Mouse (Mus musculus): ENCODE measurements around the gene Prkag2.

The Prkag2 gene

DNA sequence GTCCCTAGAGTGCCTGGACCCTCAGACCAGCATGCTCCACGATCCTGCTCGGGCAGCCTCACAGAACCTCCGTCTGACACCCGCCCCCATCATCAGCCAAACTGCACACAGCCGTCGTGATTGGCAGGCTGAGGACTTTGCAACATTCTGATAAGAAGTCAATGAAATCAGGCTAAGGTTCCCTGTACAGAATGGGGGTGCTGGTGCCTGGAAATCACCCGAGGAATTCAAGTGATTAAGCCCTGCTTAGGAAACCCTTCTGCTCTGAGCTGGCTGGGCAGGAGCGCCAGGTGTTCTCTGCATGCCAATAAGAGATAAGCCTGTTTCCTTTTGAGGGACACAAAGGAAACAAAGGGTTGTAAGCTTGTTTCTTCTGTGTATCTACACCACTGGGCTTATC lies 131.7 kb downstream of the Prkag2 start:
- 37% methylated on average over 8 of the region's 8 CpGs for WGBS

DNA sequence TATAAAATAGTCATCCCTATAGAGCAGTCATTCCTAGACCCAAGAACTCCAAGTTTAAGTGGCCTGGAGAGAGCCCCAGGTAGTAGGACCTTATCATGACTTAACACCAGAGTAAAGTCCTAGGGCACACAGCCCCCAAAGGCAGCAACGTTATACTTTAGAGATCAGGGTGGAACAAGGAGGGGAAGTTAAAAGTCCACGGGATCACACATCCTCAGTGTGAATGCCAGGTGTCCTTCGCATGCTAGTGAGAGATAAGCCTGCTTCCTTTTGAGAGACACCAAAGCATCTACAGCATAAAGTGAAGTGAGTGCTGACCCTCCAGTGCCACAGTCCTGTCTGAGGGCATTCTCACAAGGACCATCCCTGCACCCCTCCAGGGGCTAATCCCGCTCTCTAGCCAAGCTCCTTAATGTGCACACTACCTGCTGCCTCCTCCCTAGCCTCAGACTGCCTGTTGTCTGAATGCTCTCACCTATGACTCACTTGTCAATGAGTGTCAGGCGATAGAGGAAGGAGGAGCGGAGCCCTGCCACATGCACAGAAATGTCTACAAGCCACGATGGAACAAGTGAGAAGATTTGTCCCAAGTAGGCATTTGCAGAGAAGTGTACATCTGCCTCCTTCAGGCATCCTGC lies 132.4 kb downstream of the Prkag2 start:
- 69% methylated on average over 7 of the region's 7 CpGs for WGBS

DNA sequence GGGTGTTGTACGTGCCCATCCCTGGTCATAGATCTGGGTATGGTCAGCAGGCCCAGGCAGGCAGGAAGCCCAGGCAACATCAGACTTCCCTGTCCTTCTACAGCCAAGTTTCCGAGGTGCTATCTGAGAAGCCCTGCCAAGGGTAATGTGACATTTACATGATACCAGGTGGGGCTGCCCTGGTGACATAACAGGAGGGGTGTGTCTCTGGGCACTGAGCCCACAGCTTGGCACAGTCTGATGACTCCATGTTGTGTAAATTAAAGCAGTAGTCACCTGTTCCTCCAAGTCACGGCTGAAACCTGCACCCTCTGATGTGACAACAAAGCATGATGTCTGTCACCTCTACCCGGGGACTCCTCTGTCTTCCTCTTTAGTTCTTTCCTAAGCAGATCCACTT lies 136.7 kb downstream of the Prkag2 start:
- WGBS, result 70% methylated on average over 4 of the region's 4 CpGs

DNA sequence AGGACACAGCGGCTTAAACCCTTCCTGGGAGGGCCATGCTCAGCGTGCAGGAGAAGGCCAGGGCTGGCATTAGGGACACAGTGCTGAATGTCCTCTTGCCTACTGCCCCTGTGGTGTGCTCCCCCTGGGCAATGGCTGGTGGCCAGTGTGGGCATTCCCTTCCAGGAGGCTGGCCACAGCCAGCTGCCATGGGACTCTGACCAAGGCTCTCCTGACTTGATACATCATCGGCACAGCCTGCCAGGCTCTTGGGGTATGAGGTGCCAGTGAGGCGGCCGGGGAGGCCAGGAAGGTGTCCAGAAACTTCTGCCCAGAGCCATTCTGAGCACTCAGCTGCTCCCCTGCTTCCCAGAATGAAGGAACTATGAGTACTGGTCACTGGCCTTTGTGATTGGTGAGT lies 139.7 kb downstream of the Prkag2 start:
- 79% methylated on average over 5 of the region's 5 CpGs for WGBS

DNA sequence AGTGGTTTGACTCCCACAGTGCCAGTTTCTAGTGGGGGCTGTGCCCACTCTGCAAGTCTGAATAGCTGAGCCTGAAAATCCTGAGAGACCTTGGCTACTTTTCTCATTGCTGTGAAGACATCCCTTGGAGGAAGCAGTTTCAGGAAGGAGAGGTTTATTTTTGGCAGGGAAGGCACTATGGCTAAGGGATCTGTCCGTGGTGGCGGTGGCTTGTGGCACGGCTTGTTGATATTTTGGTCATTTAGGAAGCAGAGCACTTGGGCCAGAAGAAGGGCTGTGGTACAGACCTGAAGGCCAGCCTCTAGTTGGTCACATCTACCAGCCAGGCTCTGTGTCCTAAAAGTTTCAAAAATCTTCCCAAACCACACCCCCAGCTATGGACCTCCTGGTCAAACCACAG lies 140.7 kb downstream of the Prkag2 start:
- 71% methylated on average over 3 of the region's 3 CpGs for WGBS

DNA sequence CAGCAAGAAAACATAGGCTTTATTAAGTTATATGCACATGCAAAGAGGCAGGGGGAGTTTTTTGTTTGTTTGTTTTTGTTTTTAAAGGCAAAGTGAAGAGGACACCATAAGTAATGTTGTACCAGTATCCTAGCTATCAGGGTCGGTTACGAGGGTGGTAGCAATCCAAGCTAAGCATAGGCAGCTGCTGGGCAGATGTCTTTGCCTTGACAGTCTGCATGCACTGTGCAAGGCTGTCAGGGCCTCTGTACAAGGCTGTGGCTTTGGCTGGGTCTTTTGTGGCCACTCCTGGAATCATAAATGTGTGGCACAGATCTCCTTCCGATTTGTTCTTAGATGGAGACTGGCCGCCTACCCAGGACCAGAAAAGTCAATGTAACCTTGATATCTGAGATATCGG lies 141.8 kb downstream of the Prkag2 start:
- WGBS, result 91% methylated on average over 5 of the region's 5 CpGs

DNA sequence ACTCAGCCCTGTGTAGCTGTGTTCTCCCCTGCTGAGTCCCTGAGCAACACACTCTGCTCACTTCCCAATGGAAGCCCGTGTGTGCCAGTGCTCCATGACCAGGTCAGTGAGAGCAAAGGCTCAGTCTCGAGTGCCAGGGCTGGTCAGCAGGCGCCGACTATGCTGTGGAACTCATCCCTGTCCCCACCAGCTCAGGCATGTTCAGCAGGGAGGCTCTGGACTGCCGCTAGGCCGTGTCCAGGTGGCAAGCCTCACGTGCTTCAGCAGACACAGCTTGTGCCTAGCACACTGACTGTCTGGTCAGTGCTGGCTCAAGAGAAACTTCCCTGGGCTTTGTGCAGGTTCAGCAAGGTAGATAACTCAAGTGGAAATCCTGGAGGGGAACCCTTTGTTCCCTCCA lies 143.6 kb downstream of the Prkag2 start:
- WGBS, result 92% methylated on average over 7 of the region's 7 CpGs

DNA sequence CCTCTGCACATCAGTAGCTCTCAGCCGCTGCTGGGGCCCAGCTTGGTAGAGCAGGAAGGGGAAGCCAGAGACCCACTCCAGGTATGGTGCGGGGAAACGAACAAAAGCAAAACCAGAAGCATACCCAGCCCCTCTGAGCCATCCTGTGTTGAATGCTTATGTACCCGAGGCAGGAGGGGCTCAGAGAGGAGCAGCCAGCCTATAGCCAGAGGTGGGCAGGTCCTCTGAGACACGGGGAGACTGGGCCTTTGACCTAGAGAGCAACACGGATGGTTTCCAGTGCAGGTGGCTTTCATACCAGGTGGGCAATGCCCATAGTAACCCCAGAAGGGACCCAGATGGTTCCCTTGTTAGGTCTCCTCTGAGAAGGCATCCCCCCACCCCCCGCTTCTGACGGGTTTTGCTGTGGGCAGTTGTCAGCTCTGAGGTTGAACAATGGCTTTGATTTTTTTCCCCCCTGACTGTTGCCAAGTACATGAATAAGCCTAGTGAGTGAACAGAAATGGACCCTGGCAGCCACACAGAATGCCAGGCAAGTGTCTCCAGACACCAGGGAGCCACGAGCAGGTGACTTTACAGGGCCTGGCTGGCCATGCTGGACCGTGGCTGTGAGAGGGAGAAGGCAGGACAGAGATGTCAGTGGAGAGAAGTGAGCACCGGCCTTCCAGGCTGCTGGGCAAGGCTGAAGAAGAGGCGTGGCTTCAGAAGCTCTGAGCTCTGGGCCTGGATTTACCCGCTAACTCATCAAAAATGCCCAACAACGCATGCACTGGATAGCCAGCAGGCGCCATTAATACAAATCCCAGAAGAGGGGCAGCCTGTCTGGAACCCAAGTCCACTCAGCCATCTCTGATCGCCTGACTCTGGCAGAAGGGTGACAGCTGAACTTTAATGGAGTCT lies 147.3 kb downstream of the Prkag2 start:
- 62% methylated on average over 16 of the region's 16 CpGs for WGBS

DNA sequence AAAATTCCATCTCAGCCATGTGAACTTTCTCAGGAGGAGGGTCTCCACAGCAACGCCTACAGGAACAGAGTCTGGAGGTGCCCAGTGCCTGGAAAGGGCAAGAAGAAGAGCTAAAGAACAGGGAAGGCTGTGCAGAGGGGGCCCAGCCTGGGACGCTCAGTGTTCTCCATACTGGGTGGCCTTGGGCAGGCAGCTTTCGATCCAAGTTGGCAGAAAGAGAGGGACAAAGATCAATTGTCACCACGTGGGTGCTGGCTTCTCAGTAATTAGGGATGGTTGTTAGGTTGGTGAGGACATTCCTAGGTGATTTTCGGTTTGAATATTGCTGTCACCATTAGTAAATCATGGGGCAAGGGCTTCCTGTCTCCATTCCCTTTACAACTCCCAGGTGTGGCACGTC lies 148.2 kb downstream of the Prkag2 start:
- 78% methylated on average over 6 of the region's 6 CpGs for WGBS

DNA sequence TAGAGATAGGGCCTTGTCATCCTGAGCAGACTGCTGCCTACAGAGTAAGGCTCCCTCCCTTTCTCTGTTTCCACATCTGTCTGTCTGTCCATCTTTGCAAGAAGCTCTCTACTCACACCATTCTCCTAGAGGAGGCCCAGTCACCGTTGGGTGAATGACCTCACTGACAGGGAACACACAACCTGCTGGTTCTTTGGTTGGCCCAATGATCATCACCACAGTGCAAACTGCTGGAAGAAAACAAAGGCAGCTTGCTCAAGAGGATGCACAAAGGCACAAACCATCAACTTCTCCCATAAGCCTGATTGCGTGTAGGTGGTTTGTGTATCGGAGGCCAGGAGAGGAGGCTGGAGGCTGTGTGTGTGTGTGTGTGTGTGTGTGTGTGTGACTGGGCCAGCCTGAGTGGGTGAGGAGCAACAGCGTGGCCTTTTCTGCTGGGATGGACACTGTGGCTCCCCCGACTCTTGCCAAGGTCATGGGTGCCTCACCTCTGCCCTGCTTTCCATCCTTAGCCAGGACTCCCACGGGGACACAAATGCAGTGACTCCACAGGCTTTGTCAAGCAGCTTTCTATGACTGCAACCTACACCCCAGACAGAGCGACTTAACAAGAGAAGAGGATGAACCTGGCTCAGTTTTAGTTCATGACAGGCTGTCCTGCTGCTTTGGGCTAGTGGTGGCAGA lies 149.4 kb downstream of the Prkag2 start:
- 77% methylated on average over 7 of the region's 7 CpGs for WGBS

DNA sequence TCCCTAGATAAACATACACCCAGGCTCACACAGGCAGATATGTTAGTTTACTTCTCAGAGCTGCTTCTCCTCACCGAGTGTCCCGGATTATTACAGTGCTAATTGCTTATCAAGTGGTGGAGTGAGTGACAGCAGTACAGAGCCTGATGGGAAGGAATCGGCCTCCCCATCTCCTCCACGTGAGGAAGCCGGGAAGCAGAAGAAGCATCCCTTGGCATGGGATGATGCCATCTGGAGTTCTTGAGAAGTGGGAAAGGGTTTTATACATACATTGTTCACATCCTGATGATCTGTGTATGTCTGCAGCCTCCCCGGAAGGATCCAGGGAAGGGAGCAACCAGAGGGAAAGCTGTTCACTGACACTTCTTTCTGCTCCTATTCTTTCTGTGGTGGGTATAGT lies 150.4 kb downstream of the Prkag2 start:
- WGBS, result 53% methylated on average over 6 of the region's 6 CpGs

DNA sequence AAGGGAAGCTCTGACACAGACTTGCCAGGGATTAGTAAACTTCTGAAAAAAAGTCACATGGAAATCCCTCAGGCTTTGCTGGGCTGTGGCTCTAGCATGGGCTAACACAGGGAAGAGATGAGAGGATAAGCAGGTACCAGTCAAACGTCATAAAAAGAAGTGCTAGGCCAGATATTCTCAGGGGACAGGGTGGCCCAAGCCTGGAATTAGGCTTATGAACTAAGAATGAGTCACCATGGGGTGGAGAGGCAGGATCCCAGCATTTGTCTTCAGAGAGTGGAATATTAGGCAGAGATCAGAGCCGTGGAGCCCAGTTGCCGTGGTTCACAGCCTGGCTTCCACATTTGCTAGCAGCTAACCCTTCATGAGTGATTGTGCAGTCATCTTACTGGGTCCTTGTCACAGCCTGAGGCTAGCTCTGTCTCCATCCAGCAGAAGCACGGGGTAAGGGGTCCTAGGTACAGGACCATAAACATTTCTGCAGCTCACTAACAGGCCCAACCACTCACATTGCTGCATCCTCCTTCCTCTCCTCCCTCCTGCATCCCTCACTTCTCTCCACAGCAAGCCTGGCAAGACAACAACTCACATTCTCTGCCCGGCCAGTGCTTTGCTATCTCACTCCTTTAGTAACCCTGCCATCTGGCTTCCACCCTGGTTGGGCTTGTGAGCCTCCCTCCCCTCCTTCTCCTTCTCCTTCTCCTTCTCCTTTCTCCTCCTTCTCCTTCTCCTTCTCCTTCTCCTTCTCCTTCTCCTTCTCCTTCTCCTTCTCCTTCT lies 162.2 kb downstream of the Prkag2 start:
- WGBS, result 70% methylated on average over 5 of the region's 5 CpGs

DNA sequence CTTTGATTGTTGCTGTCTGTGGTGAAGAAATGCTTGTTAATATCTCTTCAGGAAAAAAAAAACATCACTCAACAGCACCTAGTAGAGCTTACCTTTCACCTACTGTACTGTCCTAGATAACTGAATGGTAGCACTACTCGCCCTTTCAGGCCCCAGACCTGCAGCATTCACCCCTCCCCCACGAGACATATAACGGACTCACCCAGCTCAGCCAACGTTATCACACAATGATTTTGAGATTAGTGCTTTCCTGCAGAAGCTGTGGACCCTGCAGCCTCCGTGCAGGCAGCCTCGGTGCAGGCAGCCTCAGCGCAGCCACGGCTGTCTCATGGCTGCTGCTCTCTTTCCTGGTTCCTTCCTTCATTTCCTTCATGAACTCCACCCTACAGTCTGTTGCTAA lies 164.0 kb downstream of the Prkag2 start:
- 85% methylated on average over 8 of the region's 8 CpGs for WGBS

DNA sequence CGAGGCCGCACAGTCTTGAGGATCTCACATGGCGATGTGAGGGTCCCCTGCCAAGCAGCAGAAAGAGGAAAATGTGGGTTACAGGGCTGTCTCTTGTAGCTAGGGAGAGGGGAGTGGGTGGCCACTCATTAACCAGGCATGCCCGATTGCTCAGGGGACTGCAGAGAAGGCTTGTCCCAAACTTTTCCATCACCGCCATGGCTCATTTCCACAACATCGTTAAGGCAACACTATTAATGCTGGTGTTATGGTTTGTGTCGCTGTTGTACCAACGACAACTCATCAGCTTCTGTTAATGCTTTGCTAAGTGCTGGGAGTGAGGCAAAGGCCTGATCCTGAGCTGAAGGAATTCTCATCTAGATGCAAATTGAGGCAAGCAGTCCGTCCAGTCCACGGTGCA lies 165.0 kb downstream of the Prkag2 start:
- WGBS, result 80% methylated on average over 10 of the region's 10 CpGs

DNA sequence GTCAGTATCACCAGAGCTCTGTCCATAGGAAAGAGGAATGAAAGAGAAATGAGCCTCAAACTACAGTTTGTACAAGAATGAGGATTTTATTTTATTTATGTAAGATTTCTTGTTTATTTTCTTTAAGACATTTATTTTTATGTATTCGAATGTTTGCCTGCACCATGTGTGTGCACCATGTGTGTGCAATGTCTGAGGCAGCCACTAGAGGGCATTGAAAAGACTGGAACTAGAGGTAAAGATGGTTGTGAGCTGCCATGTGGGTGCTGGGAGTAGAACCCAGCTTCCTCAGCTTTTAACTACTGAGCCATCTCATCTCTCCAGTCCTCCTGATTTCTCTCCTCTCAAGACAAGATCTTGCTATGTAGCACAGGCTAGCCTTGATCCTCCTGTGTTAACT lies 166.7 kb downstream of the Prkag2 start:
- 92% methylated on average over 1 of the region's 1 CpGs for whole genome bisulfite sequencing

DNA sequence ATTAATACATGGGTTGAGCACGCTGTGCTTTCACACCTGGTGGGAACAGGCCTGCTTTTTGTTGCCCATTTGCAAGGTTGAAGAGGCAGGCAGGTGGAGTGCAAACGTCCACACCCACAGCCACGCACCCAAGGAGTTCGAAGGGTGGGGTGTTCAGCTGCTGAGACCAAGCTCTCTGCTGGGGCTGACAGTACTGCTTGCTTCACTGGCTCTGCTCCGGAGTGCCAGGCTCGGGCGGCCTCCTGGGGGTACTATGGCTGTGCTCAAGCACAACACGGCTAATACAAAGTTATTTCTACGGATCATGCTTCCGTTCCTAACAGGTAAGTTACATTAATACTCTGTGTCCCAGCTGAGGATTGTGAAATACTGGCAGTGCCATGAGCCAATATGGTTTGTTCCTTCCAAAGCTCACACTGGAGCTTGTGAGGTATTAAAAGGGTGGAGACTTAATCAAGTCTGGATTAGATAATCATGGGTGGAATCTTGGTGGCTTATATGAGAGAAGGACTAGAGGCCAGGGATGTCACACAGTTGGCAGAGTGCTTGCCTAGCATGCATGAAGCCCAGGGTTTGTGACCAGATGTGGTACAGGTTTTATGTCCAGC lies 168.8 kb downstream of the Prkag2 start:
- 86% methylated on average over 10 of the region's 10 CpGs for WGBS

DNA sequence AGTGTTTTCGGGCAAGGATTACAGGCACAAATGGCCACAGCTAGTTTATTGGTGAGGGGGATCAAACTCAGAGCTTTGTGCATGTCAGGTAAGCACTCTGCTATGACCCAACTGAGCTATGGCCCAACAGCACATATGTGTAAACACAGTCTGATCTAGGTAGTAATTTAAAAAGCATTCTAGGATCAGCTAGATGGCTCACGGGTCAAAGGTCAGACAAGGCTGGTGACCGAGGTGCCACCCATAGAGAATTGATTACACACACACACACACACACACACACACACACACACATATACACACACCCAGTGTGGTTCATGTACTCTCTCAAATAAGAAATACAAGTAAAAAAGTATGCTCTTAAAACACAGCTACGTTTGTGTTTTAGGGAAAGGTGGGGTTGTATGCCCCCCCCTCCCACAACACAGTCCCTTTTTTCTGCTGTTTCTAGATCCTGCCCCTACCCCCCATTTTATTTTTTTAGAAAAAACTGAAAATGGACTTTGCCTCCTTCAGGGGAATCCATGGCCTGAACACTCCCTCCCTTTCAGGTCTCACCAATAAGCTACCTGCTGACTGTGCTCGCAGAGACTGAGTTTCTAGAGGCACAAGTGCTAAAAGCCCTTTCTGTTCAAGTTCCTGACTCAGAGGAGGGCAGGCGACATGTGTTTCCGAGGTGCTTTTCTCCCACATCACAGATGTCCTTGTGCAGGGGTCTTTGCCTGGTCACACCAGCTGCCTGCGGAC lies 169.4 kb downstream of the Prkag2 start:
- 89% methylated on average over 8 of the region's 8 CpGs for WGBS

DNA sequence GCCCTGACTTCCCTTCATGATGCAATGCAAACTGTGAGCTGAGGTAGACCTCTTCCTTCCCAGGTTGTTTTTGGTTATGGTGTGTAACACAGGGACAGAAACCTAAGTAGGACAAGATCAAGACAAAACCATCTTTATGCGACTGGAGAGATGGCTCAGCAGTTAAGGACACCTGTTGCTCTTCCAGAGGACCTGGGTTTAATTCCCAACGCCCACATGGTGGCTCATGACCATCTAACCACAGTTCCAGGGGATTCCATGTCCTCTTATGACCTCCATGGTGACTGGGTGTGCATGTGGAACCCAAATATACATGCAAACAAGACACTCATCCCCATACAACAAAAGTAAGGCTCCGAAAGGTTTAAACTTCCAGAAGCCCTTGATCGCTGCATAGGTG lies 171.6 kb downstream of the Prkag2 start:
- WGBS, result 93% methylated on average over 4 of the region's 4 CpGs

DNA sequence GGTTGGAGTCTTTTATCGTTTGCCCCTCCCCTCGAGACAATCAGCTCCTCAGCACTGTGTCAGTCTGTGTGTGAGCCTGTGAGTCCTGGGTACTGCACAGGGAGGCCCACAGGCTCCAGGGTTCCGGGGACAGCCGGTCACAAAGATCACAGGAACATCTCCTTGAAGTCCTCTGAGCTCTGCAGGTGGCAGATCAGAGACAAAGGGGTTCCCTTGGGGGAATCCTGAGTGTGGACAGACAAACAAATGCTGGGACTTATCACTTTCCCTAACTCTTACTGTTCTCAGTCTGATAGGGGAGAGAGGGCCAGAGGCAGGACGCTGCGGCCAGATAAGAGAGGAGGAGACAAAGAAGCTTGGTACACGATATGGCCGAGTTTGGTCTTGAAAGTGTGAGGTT lies 172.7 kb downstream of the Prkag2 start:
- WGBS, result 60% methylated on average over 8 of the region's 8 CpGs

DNA sequence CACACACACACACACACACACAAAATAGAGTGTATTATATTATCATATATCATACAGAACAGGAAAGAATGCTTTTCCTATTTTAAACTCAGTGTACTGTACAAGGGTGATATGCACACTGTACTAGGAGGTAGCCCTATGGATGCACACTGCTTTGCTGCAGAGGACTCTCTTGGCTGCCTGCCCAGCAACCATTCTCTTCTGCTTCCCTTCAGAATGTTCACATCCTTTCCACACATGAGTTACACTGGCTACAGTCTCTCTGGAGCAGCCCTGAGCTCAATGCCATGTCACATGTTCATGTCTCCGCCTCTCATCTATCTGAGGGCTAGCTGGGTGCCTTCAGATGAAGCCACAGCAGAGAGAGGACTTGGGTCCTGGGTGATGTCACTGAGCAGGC lies 181.3 kb downstream of the Prkag2 start:
- 80% methylated on average over 1 of the region's 1 CpGs for WGBS

DNA sequence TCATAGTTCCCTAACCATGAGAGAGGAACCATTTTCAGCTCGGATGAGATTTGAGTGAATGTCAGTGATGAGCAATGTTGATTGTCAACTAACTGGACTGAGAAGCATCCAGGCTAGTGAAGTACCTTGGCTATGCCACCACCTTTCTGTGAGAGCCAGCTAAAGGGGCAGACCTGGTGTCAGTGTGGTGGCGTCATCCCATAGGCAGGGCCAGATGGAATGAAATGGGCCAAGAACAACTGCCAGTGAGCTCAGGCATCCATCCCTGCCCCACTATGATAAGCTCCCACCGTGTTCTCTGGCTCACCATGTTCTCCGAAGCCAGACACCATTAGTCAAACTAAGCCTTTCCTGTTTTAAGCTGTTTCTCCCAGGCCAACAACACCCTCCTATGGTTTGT lies 183.9 kb downstream of the Prkag2 start:
- 80% methylated on average over 4 of the region's 4 CpGs for WGBS

All from cerebral cortex, adult 2 months (tissue).